Mouse (Mus musculus): ENCODE results near the gene Clcnka.

GRCm38 (mm10) chr4:141336196-141336595 lies 62.3 kb downstream of the Clcnka start:
- TF ChIP-seq CTCF (IDR thresholded peaks at IDR 0.05 in 2 of 3, conservative IDR thresholded peaks at IDR 0.05 in 1 of 3; ENCODE audit: control insufficient read depth in 1 of 3, insufficient read depth in 1 of 3, low read depth in 2 of 3, low read length in 3 of 3, poor library complexity in 1 of 3, severe bottlenecking in 1 of 3) (no peak), E2F4 (IDR thresholded peaks at IDR 0.05; ENCODE audit: borderline replicate concordance, low read depth, low read length) (no peak), MAZ (IDR thresholded peaks at IDR 0.05; ENCODE audit: low read depth, low read length) (no peak), MAX (IDR thresholded peaks at IDR 0.05; ENCODE audit: low read length) (no peak), EP300 (IDR thresholded peaks at IDR 0.05; ENCODE audit: low read depth in 1 of 2, low read length in 2 of 2) (no peak), UBTF (IDR thresholded peaks at IDR 0.05; ENCODE audit: borderline replicate concordance, insufficient read depth, low read depth, low read length) (no peak), ZC3H11A (IDR thresholded peaks at IDR 0.05; ENCODE audit: low read depth, low read length) (no peak), SMC3 (IDR thresholded peaks at IDR 0.05; ENCODE audit: low read depth, low read length) (no peak)

All from MEL (cell line).